Mouse (Mus musculus) lung, postnatal 0 days (tissue): ENCODE measurements around the gene Upp2.

Experiments
- CTCF ChIP-seq: IDR thresholded peaks from 2 replicates; pipeline ENCODE4 v1.5.1; 2016; ENCODE audit warnings: antibody characterized with exemption, mild to moderate bottlenecking
- EP300 ChIP-seq: IDR thresholded peaks from 2 replicates; pipeline ENCODE4 v1.6.1; 2016; ENCODE audit warnings: antibody characterized with exemption, mild to moderate bottlenecking, control low read depth

DNA sequence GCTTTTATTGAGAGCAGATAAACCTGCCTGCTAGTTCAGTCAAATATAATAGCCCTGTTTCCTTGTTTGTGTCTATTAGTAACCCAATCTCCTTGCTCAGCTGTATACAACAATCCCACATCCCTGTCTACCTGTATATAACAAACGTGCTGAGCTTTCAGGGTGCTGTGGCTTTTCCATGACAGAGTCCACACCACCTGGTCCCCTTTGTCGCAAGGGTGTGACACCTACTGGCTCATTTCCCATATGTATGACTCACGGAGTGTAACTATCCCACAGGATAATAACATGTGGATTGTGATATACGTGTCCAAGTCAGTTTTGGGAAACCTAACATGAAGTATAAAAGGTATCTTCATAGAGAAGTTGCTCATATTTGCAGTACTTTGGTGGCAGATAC, 275.3 kb downstream of the Upp2 start:
- TF ChIP-seq CTCF = no peak
- TF ChIP-seq EP300 = no peak
